Mouse (Mus musculus): ENCODE results near the gene Dlgap4.

DNA sequence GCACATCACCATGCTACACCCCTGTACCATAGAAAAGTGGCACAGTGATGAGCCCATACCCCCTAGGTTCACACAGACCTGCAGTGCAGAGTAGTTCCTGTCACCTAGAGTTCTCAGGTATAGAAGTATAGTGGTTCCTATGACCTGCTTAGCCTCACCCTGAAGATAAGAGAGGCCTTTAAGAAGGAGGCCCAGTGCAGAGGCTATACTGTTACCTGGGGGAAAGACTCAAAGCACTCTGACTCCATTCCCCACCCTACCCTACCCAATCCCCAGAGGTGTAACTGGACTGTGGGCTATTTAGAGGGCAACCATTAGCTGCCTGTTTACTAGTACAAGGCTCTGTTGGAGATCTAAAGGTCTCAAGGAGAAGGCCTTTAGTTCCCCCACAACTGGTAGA lies 118.1 kb downstream of the Dlgap4 start:
- TF ChIP-seq GATA1 (IDR thresholded peaks at IDR 0.05; ENCODE audit: borderline replicate concordance, low read length) (no peak), FLI1 (IDR thresholded peaks at IDR 0.05; ENCODE audit: low read length) (no peak)
